Mouse (Mus musculus): ENCODE measurements around the gene Osbpl3.

DNA sequence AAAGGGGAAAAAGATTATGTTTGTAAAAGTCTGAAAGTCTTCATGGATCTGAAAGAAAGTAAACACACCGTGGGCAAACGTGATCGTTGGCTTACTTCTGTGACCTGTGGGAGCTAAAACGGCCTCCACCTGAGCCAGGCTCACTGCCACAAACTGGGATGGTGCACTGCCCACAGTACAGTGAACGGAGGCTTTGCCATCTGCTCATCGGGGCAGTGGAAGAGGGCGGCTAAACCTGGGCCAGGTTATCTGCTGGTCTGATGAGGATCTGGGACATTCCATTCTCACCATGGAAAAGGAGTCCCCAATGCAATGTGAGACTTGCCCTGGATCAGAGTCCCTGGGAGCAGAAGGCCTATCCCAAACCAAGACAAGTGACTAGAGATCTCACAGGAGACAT is 89.7 kb downstream of the Osbpl3 start:
- no peak for TF ChIP-seq CTCF (IDR thresholded peaks at IDR 0.05; ENCODE audit: low read depth, low read length)
- no peak for TF ChIP-seq POLR2A (IDR thresholded peaks at IDR 0.05; ENCODE audit: borderline replicate concordance, low read depth, low read length)
